Mouse (Mus musculus): ENCODE measurements around the gene Ces2b.
A peak's percentile ranks its signal among the peaks of the same experiment; 100 is the strongest.
"Not testable (repeated sequence)": the region's sequence is repeated elsewhere in the genome, so short reads cannot be mapped to it uniquely, and the experiment has no call there.

The Ces2b gene

GRCm38 (mm10) chr8:104831440-104831839 is at the start of gene Ces2b:
Gene Ces2b, plus strand, starts transcription at chr8:104831572.
- no peak for DNase-seq

- DNase-seq, result no peak
Measured at GRCm38 (mm10) chr8:104787049-104787448, 44.3 kb upstream of the Ces2b start.

GRCm38 (mm10) chr8:104788929-104789328 is 42.4 kb upstream of the Ces2b start:
- no peak for DNase-seq

GRCm38 (mm10) chr8:104789886-104790680 is 41.3 kb upstream of the Ces2b start:
- peak in 1 of 2 experiments; percentile 17 for DNase-seq

GRCm38 (mm10) chr8:104799385-104799784 is 32.0 kb upstream of the Ces2b start:
- DNase-seq, result no peak

- no peak for DNase-seq
Measured at GRCm38 (mm10) chr8:104806127-104806526, 25.2 kb upstream of the Ces2b start.

- DNase-seq, result peak; percentile 46 to 47
Measured at GRCm38 (mm10) chr8:104808542-104809413, 22.6 kb upstream of the Ces2b start.

GRCm38 (mm10) chr8:104809436-104809835 is 21.9 kb upstream of the Ces2b start:
- DNase-seq, result peak in 1 of 2 experiments; percentile 8

- DNase-seq, result no peak
Measured at GRCm38 (mm10) chr8:104826912-104827311, 4.5 kb upstream of the Ces2b start.

- DNase-seq, result no peak
Measured at GRCm38 (mm10) chr8:104828221-104828620, 3.2 kb upstream of the Ces2b start.

GRCm38 (mm10) chr8:104841360-104842078 is 10.1 kb downstream of the Ces2b start:
- DNase-seq, result no peak

- no peak for DNase-seq
Measured at GRCm38 (mm10) chr8:104846831-104847230, 15.5 kb downstream of the Ces2b start, which contains the start of gene Ces2c. Gene Ces2c, plus strand, starts transcription at chr8:104847068.

GRCm38 (mm10) chr8:104847741-104848462 is 16.5 kb downstream of the Ces2b start:
- DNase-seq, result no peak

GRCm38 (mm10) chr8:104866844-104867531 is 35.6 kb downstream of the Ces2b start:
- not testable (repeated sequence) for DNase-seq

- DNase-seq, result not testable (repeated sequence)
Measured at GRCm38 (mm10) chr8:104868876-104869275, 37.5 kb downstream of the Ces2b start.

GRCm38 (mm10) chr8:104886223-104886926 is 55.0 kb downstream of the Ces2b start:
- not testable (repeated sequence) for DNase-seq
